Mouse (Mus musculus) adrenal gland, adult 2 months (tissue): ENCODE results near the gene Gipc3. TPM values are rescaled to one million over a fixed set of nuclear protein-coding genes. Genes with fewer than 3 reads are reported as not detected.

ENCODE experiments used
- DNase-seq: peaks from one replicate; pipeline ENCODE4 v3.0.0; 2021
- long read RNA-seq: library from polyadenylated mRNA; stranded (forward); transcript quantifications from one replicate; pipeline ENCODE4 v2.0.0, GENCODE M21; 2021
- polyA plus RNA-seq: library from polyadenylated mRNA; depleted of rRNA; stranded (reverse); fragments of >200 nt; gene quantifications from 2 replicates; pipeline ENCODE4 v1.2.3, GENCODE M21; 2012; rRNA removed
- total RNA-seq, 2 experiments: library from RNA; stranded (reverse); gene quantifications; 2 replicates each; pipeline ENCODE4 v1.2.3; 2021

Gipc3 gene
- 10 to 100 TPM in 1 of 2 experiments, 1 to 10 TPM in 1; 2.9 to 10.3 TPM for total RNA-seq
- polyA plus RNA-seq, result 2.8 and 3.2 TPM in 2 replicates
- long read RNA-seq, partial matches to known transcripts, result 1 of 1 reads
- long read RNA-seq, other reads (novel, unspliced or antisense), result 0 of 1 reads

- DNase-seq, result peak; percentile 56
Observed at GRCm38 (mm10) chr10:81342686-81343505, at the start of gene Gipc3. Gene Gipc3, minus strand, starts transcription at chr10:81343266.

DNA sequence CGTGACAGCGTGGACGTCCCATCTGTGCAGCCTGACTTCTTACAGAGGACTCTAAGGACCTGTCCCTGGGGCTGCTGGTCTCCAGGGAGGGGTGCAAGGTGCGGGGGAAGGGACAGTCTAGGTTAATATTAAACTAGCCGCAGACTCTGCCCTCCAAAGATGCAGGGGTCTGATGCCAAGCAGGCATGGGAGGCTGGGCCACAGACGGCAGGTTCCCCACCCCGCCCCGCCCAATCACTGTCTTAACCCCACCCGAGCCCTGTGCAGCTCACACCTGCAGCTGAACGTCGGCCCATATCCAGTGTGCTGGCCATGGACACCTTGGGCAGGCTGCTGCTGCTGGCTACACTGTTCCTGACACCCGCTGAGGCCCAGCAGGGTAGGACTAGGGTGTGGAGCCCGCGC, 49.7 kb upstream of the Gipc3 start, which contains the start of gene Smim24:
TSS of gene Smim24 (plus strand) at position 271 of the 405 bp plus-strand sequence.
- DNase-seq, result no peak

DNA sequence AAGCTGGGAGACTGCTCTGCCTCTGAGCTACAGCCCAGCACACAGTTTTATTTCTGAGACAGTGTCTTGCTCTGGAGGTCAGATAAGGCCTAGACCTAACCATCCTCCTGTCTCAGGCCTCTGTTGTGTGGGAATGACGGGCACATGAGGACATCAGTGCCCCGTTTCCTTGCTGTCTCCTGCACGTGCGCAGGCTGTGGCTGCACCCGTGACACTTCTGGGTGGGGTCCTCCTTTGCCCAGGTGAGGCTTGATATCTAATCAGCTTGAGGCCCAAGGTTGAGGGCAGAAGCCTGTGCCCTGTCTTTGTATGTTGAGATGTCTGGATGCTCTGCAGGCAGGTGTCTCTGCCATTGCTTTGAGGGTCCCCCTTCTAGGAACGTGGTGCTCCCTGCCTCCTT, 49.2 kb upstream of the Gipc3 start:
- no peak for DNase-seq

GRCm38 (mm10) chr10:81390678-81390965, 47.6 kb upstream of the Gipc3 start:
- DNase-seq, result no peak

DNA sequence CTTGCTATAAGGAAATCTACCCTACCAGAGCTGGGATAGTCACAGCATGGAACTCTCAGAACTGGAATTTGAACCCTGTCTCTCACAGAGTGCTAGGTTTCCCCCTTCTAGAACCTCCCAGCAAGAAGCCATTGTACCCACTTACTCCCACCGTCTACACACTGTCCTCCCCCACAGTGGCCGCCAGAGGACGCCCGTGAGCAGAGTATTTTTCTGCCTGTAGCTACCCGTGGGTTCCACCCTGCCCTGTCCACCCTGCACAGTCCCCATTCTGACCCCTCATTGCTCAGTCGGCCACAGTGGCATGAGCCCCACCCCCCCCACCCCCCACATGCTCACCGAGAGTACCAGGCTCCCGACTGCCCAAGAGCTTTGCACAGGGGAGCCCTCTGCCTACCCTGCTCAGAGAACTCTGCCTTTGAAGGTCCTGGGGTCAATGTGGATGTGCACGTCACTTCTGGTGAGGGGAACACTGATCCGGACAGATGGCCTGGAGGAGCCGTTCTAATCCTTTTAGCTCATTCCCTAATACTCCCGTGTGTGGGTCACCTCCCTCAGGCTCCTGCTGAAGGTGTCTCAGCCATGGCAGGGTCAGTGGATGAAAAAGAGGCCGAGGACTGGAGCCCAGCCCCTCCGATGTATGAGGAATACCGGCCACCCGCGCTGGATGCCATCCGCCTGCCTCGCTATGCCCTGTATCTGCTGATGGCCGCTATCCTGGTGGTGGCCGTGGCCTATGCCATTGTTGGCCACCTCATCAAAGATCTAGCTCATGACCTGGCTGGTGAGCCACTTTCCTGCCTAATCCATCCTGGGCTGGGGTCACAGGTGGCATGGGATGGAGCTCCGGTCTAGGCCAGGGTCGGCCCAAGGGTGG, 47.0 kb upstream of the Gipc3 start:
- DNase-seq, result peak; percentile 78

DNA sequence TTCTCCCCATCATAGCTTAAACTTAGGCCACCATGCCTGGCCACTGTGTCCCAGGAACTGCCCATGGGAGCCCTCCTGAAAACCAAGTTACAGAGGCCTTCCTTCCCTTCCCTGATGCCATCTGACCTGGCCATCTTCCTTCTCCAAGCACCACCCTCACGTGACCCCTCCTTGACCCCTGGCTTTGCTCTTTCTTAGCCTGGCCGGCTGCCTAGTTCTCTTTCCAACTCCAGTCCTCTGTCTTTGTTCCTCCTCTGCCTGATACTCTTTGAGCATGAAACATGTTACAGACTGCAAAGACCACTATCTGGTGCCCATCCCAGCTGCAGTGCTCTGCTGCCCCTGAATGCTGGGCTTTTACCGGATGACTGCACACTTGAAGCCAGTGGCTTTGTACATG, 46.3 kb upstream of the Gipc3 start:
- DNase-seq, result peak; percentile 73

DNA sequence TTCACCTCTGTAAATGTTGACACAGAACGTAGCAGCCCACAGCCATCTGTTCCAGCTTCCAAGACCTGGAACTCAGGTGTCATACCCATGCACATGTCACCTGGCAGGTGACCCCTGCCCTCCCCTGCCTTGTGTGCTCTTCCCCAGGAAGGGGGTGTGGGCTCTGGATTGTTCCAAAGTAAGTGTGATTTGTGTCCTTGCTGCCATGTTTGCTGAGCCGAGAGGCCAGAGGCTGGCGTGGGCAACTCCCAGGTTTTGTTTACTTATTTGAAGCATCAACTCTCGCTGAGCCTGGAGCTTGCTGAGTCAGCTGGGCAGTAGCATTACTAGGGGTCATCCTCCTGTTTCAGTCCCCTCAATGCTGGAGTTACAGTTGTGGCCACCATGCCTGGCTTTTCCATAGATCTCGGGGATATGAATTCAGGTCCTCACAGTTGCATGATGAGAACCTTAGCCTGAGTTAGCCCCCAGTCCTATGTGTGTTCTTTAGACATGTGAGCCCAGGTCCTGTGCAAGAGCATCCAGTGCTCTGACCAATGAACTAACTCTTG, 45.5 kb upstream of the Gipc3 start, which contains the start of gene Gm48552:
TSS of gene Gm48552 (plus strand) at position 501 of the 551 bp plus-strand sequence.
- no peak for DNase-seq

DNA sequence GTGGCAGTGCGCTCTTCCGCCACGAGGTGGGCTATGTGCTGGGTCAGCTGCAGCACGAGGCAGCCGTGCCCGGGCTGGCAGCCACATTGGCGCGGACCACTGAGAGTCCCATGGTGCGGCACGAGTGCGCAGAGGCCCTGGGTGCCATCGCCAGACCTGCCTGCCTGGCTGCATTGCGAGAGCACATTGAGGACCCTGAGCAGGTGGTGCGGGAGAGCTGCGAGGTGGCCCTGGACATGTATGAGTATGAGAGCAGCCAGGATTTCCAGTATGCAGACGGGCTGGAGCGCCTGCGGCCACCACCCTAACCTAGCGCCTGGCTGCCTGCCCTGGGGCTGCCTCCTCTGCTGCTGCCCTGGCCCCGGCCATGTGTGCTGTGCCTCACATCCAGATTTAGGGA, 44.6 kb upstream of the Gipc3 start:
- no peak for DNase-seq

DNA sequence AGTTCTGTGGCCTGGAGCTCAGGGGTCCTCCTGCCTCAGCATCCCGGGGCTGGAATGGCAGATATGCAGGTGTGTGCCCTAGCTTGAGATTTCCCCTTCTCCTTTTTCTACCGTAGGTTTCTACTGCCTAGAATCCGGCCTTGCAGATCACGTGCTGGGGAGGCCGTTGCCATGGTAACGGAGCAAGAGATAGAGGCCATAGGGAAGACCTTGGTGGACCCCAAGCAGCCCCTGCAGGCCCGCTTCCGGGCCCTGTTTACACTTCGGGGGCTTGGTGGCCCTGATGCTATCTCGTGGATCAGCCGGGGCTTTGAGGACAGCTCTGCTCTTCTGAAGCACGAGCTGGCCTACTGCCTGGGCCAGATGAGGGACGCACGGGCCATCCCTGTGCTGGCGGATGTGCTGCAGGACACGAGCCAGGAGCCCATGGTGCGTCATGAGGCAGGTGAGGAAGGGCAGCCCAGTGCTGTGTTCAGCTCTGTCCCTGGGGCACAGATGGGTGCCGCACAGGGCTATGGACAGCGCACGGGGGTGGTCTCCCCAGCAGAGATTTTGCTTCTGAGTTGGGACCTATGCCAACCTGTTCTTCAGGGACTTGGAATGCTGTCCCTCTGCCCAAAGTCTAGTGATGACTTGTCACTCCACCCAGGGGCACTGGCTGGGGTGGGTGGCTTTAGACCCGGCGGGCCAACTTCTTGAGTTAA, 42.7 kb upstream of the Gipc3 start:
- no peak for DNase-seq

- no peak for DNase-seq
Observed at GRCm38 (mm10) chr10:81384605-81384982, 41.5 kb upstream of the Gipc3 start.

DNA sequence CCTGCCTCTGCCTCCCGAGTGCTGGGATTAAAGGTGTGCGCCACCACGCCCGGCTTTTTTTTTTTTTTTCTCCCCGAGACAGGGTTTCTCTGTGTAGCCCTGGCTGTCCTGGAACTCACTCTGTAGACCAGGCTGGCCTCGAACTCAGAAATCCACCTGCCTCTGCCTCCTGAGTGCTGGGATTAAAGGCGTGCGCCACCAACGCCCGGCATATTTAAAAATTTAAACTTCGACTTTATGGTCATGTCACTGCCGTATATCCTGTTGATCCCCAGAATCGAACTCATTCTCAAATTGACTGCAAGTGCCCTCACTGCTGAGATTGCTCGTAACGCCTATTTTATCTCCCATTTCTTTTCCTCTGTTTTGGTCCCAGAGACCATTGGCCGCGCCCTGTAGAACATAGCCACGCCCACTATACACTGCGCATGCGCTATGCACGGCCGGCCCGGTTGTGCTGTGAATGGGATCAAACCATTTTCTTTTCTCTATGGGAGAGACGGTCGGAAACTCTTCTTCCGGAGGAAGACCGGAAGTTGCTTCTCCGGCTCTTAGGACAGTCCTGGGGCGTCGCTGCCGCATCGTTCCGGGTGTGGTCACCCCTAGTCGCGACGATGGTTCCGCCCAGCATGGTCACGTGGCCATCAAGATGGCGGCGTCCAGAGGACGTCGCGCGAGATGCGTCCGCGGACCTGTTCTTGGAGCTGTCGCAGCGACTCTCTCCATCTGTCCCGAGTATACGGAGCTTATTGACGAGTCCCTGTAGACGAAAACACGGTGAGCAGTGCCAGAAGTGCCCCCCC, 40.9 kb upstream of the Gipc3 start, which contains the start of the genes Dohh and Gm48551:
TSS of gene Dohh (plus strand) at position 627 of the 803 bp plus-strand sequence.
TSS of gene Gm48551 (plus strand) at position 665 of the 803 bp plus-strand sequence.
- DNase-seq, result peak; percentile 97

DNA sequence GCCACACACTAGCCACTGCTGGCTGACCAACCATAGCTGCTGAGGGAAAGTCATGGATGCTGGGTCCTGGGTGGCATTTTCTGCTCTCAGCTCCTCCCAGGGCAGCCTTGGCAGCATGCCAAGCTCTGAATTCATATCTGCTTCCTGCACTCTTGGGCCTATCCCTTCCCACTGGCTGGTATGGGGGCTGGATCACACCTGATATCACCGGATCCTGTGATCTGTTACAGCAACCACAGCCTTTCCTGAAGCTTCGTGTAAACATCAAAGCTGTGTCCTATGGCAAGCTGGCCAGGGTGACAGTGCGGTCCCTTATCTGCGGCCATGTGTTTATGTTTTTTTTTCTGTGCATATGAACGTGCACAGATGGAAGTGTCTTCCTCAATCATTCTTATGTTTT, 39.0 kb upstream of the Gipc3 start:
- DNase-seq, result no peak

DNA sequence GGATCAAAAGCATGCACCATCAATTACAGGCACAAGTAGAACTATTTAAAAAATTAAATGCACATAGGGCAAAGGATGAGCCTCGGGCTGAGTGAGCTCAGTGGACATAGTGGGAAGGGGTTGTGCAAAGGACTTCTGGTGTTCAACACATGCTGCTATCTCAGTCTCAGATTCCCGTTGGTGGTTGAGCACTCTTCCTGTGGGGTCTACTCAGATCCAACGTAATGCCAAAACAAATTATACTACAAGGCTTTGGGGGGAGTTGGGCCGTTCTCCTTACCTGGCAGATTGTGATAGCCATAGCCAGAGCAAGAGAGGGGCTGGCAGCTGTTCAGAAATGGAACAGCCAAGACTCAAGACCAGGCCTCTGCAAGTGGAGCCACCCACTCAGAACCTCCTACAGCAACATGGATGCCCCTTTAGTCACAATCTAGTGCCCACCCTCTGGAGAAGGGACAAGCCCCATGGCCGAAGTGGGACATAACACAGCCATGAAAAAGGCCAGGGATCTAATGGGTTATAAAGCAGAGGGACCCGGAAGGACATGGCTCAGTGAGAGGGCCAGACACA, 36.8 kb upstream of the Gipc3 start:
- no peak for DNase-seq

DNA sequence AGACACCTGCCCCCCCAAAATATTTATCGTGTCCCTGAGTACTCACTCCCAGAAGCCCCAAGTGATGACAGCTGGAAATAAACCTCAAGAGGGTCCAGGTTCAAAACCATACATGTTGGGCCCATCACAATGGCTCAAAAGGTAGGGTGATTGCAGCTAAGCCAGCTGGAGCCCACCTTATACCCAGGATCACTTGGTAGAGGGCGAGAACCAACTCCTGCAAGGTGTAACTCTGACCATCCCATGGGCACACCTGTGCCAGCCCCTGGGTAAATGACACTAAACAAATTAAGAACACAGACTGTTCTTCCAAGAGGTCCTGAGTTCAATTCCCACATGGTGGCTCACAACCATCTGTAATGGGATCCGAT, 36.1 kb upstream of the Gipc3 start:
- no peak for DNase-seq

- DNase-seq, result peak; percentile 100
Observed at GRCm38 (mm10) chr10:81378553-81379182, 35.6 kb upstream of the Gipc3 start.

GRCm38 (mm10) chr10:81377793-81378552, 34.9 kb upstream of the Gipc3 start, which contains the start of gene Fzr1:
Gene Fzr1, minus strand, starts transcription at chr10:81378516.
- DNase-seq, result peak; percentile 70

DNA sequence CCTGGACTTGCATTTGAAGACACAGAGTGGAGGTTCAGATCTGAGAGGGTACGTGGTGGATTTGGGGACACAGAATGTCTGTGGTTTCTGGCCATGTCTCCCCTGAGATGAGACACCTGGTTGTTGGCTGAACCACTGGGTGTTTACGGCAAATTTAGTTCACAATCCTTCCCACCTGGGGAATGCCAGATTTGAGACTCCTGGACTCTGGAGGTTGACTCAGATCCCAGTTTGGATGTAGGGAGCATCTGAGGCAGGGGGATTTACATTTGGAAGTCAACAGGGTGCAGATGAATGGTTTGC, 34.2 kb upstream of the Gipc3 start:
- DNase-seq, result no peak

DNA sequence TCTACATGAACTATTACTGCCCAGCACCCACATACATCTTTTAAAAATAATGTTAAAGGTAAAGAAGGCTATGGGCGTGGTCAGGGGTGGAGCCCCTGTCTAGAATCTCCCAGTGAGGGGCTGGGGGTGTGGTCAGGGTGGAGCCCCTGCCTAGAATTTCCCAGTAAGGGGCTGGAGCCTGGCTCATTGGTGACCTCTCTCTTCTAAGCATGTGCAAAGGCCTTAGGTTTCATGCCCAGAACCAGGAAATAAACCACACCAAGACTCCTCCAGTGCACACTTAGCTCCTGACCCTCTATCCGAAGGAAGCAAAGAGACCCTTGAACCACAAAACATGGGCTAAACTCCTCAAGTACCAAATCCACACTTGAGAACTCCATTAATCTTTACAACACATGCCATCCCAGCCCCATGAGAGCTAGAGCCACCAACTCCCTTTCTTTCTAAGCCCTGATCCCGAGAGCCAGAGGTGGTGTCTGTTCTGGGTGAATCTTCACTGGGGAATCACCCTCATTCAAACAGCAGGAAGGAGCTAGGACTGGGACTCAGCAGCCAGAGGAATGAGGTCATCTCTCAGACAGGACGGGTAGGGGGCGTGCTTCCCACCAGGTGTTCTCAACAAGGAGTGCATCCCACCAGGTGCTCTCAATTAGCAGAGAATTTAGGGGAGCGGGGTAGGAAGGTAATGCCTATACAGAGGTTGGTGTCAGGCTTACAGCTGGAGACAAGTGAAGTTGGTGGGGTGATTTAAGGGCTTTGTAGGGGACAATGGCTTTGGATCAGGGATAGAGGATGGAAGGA, 33.7 kb upstream of the Gipc3 start:
- DNase-seq, result no peak

DNA sequence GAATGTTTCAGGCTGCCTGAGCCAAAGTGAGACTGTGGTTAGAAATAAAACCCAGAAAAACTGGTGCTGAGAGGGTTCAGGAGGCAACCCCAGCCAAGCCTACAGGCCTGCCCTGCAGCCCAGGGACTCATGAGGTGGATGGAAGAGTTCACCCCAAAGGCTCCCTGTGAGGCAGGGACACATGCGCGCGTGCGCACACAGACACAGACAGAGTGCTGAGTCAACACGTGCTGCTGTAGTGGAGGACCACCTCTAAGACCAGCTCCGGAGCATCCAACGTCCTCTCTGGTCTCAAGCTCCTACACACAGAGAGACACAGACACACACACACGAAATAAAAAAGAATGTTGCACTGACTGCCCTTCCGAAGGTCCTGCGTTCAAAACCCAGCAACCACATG, 32.3 kb upstream of the Gipc3 start:
- no peak for DNase-seq
